In genomic region chr1:40950641-40951040, GRCm38 (mm10) we compare ENCODE assay signal across 9 mouse cellular contexts.
"Had no signal": no experiment of that assay in that cellular context is flagged by ENCODE, and none has a peak within 500 bp of the region (broad histone marks: within the 10 kb centered on the region; RNA-seq: fewer than 3 reads in every experiment).

No protein-coding gene starts in this region.

- DNase-seq: kidney, adult 8-10 months; kidney, postnatal 25 days; layer of hippocampus, postnatal 36 days; liver; liver, embryonic 13.5 days; liver, postnatal 0 days; lung, postnatal 36 days; thymus, adult 2 months; thymus, postnatal 36 days had no signal
